Mouse (Mus musculus): ENCODE results near the gene Fcrl5. TPM values are rescaled to one million over a fixed set of nuclear protein-coding genes. Genes with fewer than 3 reads are reported as not detected.

The Fcrl5 gene
- polyA plus RNA-seq (2015; fragmentation: Illumina TruSeq; extraction: RNeasy Lipid Tissue Mini Kit (QIAGEN cat#74804); ENCODE audit: low read depth, low replicate concordance) = not detected

GRCm38 (mm10) chr3:87435479-87435878 lies at the start of gene Fcrl5:
Gene Fcrl5, plus strand, starts transcription at chr3:87435773.

GRCm38 (mm10) chr3:87525043-87525836 lies 89.7 kb downstream of the Fcrl5 start, which contains the start of gene Etv3:
Gene Etv3, plus strand, starts transcription at chr3:87525407.

Other genes with a start within 250 kb of the Fcrl5 start
- gene Fcrls, start 172.0 kb upstream of the Fcrl5 start, polyA plus RNA-seq (2015; fragmentation: Illumina TruSeq; extraction: RNeasy Lipid Tissue Mini Kit (QIAGEN cat#74804); ENCODE audit: low read depth, low replicate concordance) = 41.6 TPM
- gene Cd5l, start 77.9 kb upstream of the Fcrl5 start, polyA plus RNA-seq (2015; fragmentation: Illumina TruSeq; extraction: RNeasy Lipid Tissue Mini Kit (QIAGEN cat#74804); ENCODE audit: low read depth, low replicate concordance) = not detected
- gene Fcrl1, start 59.4 kb upstream of the Fcrl5 start, polyA plus RNA-seq (2015; fragmentation: Illumina TruSeq; extraction: RNeasy Lipid Tissue Mini Kit (QIAGEN cat#74804); ENCODE audit: low read depth, low replicate concordance) = 0.71 TPM
- 13.6 TPM for gene Etv3, start 89.6 kb downstream of the Fcrl5 start, polyA plus RNA-seq (2015; fragmentation: Illumina TruSeq; extraction: RNeasy Lipid Tissue Mini Kit (QIAGEN cat#74804); ENCODE audit: low read depth, low replicate concordance)
- gene Arhgef11, start 181.8 kb downstream of the Fcrl5 start, polyA plus RNA-seq (2015; fragmentation: Illumina TruSeq; extraction: RNeasy Lipid Tissue Mini Kit (QIAGEN cat#74804); ENCODE audit: low read depth, low replicate concordance) = 38.1 TPM

Data from brain, adult 10 weeks (tissue).